Mouse (Mus musculus) lung, postnatal 10 days (tissue): ENCODE measurements around the gene Pirb.

Experiments
- DNase-seq: peaks from one replicate; pipeline ENCODE4 v3.0.0; 2021

The Pirb gene

DNA sequence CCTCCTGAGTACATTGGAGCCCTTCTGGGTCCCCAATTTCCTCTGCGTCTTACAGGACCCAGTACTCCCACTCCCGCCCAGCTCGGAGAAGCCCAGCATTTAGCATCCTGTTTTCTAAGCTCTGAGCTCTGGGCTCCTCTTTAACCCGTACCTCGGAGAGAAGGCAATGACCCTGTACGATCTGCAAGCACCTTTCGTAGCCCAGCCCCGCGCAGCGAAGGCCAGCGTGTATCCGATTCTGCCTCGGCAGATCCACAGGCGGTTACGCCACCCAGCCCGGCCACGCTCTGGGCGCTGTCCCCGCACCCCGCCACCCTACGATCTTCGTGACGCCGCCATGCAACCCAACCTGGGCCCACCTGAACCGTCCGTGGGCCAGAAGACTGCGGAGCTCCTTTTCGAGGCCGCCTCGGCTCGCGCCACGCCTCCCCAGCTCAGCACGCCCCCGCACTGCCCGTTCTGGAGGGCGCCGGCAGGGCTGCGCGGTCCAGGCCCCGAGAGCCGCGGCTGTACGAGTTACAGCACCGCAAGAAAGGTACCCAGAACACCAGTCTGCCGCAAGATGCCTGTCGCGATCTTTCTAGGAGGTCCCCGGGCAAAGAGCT, 27.7 kb downstream of the Pirb start, which contains the start of gene Tsen34:
Tsen34 (plus strand) TSS at position 482 of the 605 bp plus-strand sequence.
- DNase-seq, result no peak

DNA sequence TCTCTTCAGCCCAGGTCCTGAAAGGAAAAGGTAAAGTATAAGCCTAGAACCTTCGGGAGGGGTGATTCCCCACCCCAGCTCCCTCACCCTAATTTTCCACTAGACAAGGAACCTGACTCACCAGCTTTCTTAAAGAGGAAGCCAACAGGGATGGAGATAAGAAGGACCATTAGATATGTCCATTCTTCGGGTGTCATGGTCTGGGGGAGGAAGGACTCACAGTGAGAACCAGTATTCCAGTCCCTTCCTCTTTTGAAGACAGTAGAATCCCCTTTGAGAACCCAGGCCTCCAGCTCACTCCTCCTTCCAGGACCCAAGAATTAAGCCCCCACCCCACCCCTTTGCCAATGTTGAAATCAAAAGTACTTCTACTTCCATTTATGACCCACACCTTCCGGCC, 28.3 kb downstream of the Pirb start:
- no peak for DNase-seq

DNA sequence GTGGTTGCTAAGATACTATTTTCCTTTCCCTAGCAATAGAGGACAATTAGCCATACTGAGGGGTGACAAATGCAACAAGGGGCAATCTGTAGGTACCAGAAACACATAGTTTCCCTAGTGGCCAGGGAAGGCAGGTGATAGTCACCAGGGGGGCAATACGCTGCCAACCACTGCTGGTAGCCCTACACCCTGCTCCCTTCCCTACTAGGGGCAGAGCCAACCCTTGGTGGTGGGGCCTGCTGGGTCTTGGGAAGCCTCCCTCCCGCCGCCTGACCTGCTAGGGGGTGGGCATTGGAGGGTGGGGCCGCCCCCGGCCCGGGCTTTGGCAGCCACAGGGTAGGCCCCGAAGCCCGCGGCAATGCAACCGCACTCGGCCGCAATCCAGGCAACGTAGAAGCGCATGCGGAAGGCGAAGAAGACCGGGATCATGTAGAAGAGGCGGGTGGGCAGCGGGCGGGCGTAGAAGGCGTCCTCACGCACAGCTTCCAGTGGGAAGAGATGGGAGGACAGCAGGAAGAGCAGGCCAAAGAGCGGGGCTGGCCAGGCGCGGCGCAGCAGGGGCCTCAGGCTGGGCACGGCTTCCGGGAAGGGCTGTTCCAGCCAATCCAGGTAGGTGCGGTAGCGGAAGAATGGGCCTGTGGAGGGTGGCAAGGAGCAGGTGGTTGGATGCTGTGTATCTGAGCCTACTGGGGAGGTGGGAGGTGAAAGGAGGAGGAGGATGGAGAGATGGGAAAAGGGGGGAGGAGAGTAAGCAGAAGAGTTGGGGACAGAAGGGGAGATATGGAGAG, 34.6 kb downstream of the Pirb start:
- no peak for DNase-seq

DNA sequence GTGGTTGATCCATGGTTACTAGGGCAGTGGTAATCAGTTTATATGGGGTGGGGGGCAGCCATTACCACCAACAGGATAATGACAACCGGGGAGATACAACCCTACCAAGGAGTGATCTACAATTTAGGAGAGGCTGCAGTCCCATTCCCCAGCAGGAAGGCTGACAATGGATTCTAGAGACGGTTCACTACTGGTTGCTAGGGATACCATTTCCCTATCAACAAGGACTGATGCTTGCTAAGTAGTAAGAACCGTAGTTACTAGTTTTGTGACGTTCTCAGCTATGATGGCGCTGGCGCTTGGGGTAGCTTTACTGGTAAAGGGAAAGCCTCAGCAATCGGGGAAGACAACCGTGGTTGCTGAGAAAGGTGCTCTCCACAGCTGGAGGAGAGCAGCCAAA, 35.5 kb downstream of the Pirb start:
- DNase-seq, result no peak

DNA sequence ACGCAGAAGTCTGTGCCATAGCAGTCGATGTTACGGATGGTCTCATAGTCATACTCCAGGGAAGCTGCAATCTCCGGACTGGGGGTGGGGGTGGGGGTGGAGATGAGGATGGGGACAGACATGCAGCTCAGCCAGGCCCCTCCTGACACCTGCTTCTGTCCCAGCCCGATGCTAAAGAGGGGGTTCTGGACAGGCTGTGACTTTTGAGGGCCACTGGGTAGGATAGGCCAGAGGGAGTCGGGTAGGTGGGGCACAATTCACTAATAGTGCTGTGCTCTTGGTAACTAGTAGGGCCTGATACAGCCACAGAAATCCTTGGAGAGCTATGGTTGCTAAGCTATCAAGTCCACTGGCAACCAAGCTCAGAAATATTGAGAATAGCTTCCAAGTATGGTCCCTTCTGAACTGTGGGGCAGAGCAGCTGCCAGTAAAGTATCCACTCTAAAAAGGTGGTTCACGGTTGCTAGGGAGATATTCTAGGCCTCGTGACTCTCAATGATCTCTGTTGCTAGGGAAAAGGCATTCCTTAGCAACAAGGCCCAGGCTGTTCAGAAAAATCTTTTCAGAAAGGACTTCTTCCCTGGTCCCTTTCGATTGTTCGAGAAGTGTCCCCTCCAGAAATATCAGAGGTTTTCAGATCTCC, 36.2 kb downstream of the Pirb start:
- DNase-seq, result no peak

DNA sequence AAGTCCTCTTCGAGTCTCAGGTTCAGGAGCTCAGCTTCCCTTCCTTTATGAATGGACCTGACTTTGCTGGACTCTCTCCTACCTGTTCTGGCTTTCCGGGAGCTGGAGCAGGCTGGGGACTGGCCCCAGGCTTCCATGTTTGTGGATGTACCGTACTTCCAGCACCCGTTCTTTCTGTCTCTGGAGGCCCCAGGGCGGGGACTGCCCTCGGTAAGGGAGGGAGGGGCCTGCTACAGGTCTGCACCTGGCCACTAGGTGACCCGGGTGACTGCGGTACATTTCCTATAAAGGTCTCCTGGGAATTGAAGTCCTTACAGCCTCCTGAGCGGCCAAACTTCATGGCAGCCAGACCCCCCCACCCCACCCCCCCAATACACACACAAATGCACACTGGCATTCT, 42.8 kb downstream of the Pirb start, which contains the start of gene Tmc4:
Tmc4 (minus strand) TSS at position 212 of the 400 bp plus-strand sequence.
- DNase-seq, result peak; percentile 62

DNA sequence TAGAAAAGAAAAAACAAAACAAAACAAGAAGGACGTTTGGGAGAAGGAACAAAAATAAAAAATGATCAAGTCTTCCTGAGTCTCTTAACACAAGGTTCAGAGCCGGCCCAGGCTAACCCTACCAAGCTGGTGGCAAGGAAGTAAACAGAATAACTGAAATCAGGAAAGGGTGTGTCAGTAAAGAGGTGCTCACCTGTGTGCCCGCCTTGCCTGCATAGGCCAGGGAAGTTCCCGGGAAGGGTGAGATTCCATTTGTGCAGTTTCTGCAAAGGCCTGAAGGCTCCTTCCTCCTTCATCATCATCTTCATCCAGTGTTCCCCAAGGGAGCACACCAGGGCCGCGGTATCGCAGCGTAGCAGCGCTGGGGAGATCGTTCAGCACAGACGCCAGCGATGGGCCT, 43.8 kb downstream of the Pirb start:
- no peak for DNase-seq

DNA sequence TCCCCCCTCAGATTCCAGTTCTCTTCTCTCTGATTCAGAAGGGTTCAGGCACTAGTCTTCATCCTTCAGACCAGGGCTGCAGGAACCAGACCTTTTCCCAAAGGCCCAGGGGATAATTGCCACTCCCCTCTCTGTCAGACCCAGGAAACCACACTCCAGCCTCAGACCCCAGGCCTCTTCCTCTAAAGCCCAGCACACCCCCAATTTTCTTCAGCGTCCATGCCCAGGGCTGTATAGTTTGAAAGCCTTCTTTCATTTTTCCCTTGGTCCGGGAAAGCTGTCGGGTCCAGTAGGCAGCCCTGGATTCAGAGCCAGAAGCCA, 45.0 kb downstream of the Pirb start:
- DNase-seq, result no peak

DNA sequence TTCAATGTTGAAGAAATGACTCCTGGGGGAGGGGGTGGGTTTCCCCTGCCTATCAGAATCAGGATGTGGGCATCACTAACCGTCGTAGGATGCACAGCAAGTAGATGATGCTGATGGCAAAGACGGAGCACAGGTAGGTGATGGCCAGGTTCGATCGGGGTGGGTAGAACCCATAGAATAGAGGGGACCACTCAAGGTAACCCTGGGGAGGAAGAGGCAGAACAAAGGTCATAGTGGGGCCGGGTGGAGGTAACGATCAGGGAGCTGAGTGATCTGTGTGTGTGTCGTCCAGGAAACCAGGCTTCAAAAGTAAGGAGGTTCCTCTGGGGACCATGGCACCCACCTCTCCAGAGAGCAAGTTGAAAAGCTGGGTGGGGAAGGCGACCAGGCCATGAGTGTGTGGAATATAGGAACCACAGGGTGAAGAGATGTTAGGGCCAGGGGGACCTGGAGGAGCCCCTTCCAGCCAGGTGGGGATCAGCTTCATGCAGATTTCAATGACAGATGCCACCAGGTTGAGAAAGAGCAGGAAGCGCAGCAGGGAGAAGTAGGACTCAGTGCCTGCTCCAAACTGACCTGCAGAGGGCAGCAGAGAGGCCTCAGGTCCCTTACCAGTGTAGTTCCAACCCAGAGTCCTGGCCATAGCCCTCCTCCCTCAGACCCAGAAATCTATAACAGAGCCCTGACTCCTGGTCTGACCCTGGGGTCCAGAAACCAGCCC, 45.5 kb downstream of the Pirb start:
- peak; percentile 91 for DNase-seq

DNA sequence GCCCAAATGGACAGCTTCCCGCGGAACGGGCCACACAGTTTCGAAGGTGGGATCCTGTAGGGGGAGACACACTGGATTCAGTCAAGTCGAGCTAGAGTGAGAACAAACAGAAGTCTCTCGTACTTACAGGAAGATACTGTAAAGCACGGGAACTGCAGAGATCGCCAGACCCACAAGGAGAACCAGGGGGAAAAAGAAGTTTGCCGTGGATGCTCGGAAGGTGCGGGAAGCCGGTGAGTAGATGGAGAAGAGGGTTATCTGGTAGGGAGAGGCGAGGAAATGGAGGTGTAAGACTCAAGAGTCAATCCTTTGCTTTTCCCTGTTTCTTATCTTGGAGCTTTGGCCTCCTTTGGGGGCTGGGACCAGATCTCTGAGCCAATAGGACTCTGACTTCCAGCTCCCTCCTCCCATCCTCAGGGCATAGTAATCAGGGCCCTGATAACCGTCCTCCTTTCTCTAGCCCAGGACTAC, 53.2 kb downstream of the Pirb start:
- DNase-seq, result peak; percentile 47

DNA sequence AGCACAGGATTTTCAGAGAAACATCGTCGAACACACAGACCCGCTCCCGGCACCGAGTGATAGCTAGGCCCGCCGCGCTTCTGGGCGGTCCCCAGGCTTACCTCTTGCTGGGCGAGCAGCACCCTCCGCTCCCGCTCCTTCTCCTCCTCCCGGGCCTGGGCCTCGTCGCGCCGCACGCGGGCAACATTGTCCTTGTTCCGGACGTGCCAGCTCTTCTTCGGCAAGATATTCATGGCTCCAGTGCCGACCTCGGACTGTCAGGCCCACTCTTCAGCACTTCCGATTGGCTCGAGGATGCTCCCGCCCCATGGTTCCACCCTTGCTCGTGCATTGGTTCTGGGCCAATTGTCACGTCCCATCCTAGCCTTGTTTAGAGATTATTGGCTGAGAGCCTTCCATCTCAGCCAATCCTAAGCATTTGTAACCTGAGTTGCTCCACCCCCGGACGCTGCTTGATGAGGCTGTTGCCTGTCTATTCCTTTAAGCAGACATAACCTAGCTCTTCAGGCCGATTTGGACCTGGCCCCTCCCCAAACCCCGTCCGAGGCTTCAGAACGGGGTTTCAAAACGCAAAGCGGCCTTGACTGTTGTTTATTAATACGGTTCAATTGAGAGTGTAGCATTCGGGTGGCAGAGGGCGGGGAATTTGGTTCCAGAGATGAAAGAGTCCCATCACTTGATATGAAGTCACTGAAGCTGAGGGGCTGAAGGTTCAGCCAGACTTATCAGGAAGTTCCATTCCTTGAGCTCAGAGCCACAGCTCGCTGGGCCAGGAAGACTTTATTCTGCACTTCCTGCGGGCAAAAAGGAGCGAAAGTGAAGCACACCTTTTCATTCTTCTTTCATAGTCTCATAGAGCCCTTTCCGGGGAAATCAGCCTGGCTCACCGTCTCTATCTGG, 54.7 kb downstream of the Pirb start, which contains the start of gene Leng1:
Leng1 (minus strand) TSS at position 626 of the 900 bp plus-strand sequence.
- peak; percentile 99 for DNase-seq

DNA sequence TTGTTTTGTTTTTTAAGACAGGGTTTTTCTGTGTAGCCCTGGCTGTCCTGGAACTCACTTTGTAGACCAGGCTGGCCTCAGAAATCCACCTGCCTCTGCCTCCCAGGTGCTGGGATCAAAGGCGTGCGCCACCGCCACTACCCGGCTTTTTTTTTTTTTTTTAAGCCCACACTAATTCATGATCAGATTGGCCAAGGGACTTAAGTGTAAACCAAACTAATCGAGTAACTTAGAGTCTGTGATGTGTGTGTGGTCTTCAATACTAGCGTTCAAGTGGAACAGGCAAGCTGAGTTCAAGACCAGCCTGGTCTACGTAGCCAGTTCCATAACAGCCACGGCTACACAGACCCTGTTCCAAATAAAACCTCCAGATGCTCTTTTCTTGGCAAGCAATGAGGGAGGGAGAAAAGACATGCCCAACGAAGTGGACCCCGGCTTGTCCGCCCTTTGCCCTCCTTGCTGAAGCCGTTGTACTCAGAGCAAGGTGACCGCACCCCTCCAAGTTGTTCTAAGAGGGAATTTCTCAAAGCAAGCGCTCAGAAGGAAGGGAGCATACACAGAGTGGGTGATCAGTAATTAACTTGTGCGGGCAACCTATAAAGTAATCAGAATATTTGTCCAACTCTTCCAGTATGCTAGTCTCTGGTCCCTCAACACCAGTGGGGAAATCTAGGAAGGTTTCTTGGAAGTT, 55.5 kb downstream of the Pirb start:
- peak; percentile 34 for DNase-seq
